Mouse (Mus musculus) central nervous system, embryonic 18 days (tissue): ENCODE data around the gene Clybl. TPM values are rescaled to one million over a fixed set of nuclear protein-coding genes. Genes with fewer than 3 reads are reported as not detected.

ENCODE experiments used
- polyA plus RNA-seq: library from polyadenylated mRNA; depleted of rRNA; stranded (reverse); fragments of >200 nt; gene quantifications from 2 replicates; pipeline ENCODE4 v1.2.3, GENCODE M21; 2012; rRNA removed

Gene Clybl
- polyA plus RNA-seq = 9.0 and 13.7 TPM in 2 replicates

GRCm38 (mm10) chr14:122181078-122181814 lies at the start of gene Clybl:
Clybl (plus strand) TSS chr14:122181704.

GRCm38 (mm10) chr14:122450496-122451382 lies 269.2 kb downstream of the Clybl start, which contains the start of gene Gm5089:
Gm5089 (minus strand) TSS chr14:122451115.

Other genes with a start within 250 kb of the Clybl start
- gene Gpr183, start 216.5 kb upstream of the Clybl start, polyA plus RNA-seq = 0.51 and 0.61 TPM in 2 replicates
- 0.09 and 0.21 TPM in 2 replicates for gene Timm8a2, start 147.0 kb upstream of the Clybl start, polyA plus RNA-seq
- 62.2 and 70.9 TPM in 2 replicates for gene Tm9sf2, start 74.7 kb upstream of the Clybl start, polyA plus RNA-seq